Mouse (Mus musculus) liver, embryonic 12.5 days (tissue): Measurements from ENCODE around the gene Caml. TPM values are rescaled to one million over a fixed set of nuclear protein-coding genes. Genes with fewer than 3 reads are reported as not detected.
"Not testable (repeated sequence)": the region's sequence is repeated elsewhere in the genome, so short reads cannot be mapped to it uniquely, and the experiment has no call there.

Experiments used
- ATAC-seq: fragments of 200-750 bp; cut with Nextera tagmentation; 2 replicates; pipeline ENCODE4 v1.8.0; 2017; ENCODE audit warnings: moderate number of reproducible peaks, mild to moderate bottlenecking, moderate library complexity
- H3K27ac ChIP-seq: fragments of 300-500 bp; sonication (generic); 2 replicates; pipeline ENCODE4 v1.5.1; 2016; ENCODE audit warnings: mild to moderate bottlenecking
- H3K27me3 ChIP-seq: fragments of 300-500 bp; sonication (generic); replicated peaks from 2 replicates; pipeline ENCODE4 v1.6.1; 2016; ENCODE audit warnings: mild to moderate bottlenecking, moderate library complexity
- H3K36me3 ChIP-seq: fragments of 300-500 bp; sonication (generic); 2 replicates; pipeline ENCODE4 v1.6.1; 2016; ENCODE audit warnings: mild to moderate bottlenecking, moderate library complexity
- H3K4me1 ChIP-seq: fragments of 300-500 bp; sonication (generic); 2 replicates; pipeline ENCODE4 v1.6.1; 2016
- H3K4me2 ChIP-seq: fragments of 300-500 bp; sonication (generic); 2 replicates; pipeline ENCODE4 v1.6.1; 2016; ENCODE audit warnings: mild to moderate bottlenecking, moderate library complexity
- H3K4me3 ChIP-seq: fragments of 300-500 bp; sonication (generic); 2 replicates; pipeline ENCODE4 v1.5.1; 2016; ENCODE audit warnings: mild to moderate bottlenecking, moderate library complexity
- H3K9ac ChIP-seq: fragments of 300-500 bp; sonication (generic); 2 replicates; pipeline ENCODE4 v1.6.1; 2016; ENCODE audit warnings: mild to moderate bottlenecking, moderate library complexity
- H3K9me3 ChIP-seq: fragments of 300-500 bp; sonication (generic); replicated peaks from 2 replicates; pipeline ENCODE4 v1.6.1; 2016; ENCODE audit warnings: mild to moderate bottlenecking, moderate library complexity
- WGBS: fragments of 180-500 bp; shearing (Covaris S2); methylation state at CpG from one replicate; pipeline ENCODE4 v1.1.7; 2016; ENCODE audit not compliant: insufficient replicate concordance; 5-methylcytosine and 5-hydroxymethylcytosine counted together
- polyA plus RNA-seq: library from polyadenylated mRNA; unstranded; fragments of >200 nt; fragmentation: Nextera tagmentation; extraction: Ambion mirVana; gene quantifications from 2 replicates; pipeline ENCODE4 v1.2.1, GENCODE M21; 2016

Gene Caml
- 19.1 and 20.9 TPM in 2 replicates for polyA plus RNA-seq

DNA sequence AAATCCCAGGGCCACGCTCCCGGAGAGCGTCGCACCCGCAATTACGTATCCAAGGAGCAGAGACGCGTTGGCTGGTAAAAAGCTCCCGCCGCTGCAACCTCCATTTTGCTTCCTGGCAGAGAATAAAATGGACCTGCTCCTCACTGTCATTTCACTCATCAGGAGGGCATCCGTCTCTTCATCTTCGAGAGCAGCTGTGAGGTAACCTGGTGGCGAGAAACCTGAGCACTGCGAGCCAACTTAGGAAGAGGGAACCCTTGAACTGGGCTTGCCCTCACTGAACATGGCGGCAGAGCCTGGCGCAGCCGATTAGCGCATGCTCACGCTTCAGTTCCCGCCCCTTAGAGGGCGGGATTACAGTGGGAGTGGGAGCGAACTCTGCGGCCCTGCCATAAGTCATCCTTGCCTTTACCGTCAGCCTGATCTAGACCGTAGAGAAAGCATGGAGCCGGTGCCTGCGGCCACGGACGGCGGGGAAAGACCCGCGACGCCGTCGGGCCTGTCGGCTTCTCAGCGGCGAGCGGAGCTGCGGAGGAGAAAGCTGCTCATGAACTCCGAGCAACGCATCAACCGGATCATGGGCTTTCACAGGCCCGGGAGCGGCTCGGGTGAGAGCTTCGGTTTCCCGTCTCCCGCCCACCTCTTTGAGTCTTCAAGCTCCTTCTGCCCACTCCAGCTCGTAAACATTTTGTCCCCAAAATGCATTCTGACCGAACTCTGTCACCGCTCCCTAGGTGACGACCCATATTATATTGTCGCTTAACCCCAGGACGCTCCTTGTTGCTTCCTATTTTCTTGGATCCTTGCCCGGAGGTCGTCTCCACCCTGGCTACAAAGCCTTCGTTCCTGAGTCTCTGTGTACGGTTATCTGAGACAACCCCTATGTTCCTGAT, at the start of gene Caml:
Caml (plus strand) TSS at position 357 of the 893 bp plus-strand sequence.
- peak; percentile 99 for ATAC-seq
- Histone ChIP-seq H3K9ac (peak within 1 kb of the TSS; percentile 85), H3K4me3 (peak within 1 kb of the TSS; percentile 86), H3K27ac (peak within 1 kb of the TSS; percentile 85), H3K36me3 (peaks cover 32% of the 10 kb centered on the region), H3K27me3 (no peaks in the 10 kb centered on the region), H3K4me1 (peaks cover 32% of the 10 kb centered on the region), H3K9me3 (no peaks in the 10 kb centered on the region), H3K4me2 (peak within 1 kb of the TSS; percentile 78)
- WGBS, result under 1% methylated on average over 59 of the region's 59 CpGs

- no peaks in the 10 kb centered on the region for H3K9me3 ChIP-seq
- H3K4me1 ChIP-seq, result peaks cover 30% of the 10 kb centered on the region
- H3K27me3 ChIP-seq, result no peaks in the 10 kb centered on the region
- 78% methylated on average over 2 of the region's 2 CpGs for WGBS
- H3K4me3 ChIP-seq, result no peak within 1 kb of the TSS
- no peak within 1 kb of the TSS for H3K27ac ChIP-seq
- no peak within 1 kb of the TSS for H3K9ac ChIP-seq
- no peak for ATAC-seq
- no peak within 1 kb of the TSS for H3K4me2 ChIP-seq
- peaks cover 9% of the 10 kb centered on the region for H3K36me3 ChIP-seq
Measured at GRCm38 (mm10) chr13:55573432-55573831, 49.4 kb upstream of the Caml start, which contains the start of gene Tmed9. Gene Tmed9, plus strand, starts transcription at chr13:55573732.

GRCm38 (mm10) chr13:55574321-55574720, 48.5 kb upstream of the Caml start:
- Histone ChIP-seq H3K4me1 (peaks cover 24% of the 10 kb centered on the region), H3K9ac (no peak overlapping the region), H3K4me2 (no peak overlapping the region), H3K4me3 (no peak overlapping the region), H3K36me3 (peaks cover 2% of the 10 kb centered on the region; the same call in 1 of the 2 replicates), H3K27me3 (no peaks in the 10 kb centered on the region), H3K27ac (no peak overlapping the region), H3K9me3 (no peaks in the 10 kb centered on the region)
- WGBS, result 62% methylated on average over 5 of the region's 5 CpGs
- no peak for ATAC-seq

- no peak overlapping the region for H3K27ac ChIP-seq
- H3K36me3 ChIP-seq, result no peaks in the 10 kb centered on the region
- WGBS, result 50% methylated on average over 5 of the region's 5 CpGs
- no peaks in the 10 kb centered on the region for H3K27me3 ChIP-seq
- ATAC-seq, result no peak
- H3K9ac ChIP-seq, result no peak overlapping the region
- H3K4me2 ChIP-seq, result no peak overlapping the region
- H3K4me1 ChIP-seq, result peaks cover 14% of the 10 kb centered on the region
- no peak overlapping the region for H3K4me3 ChIP-seq
- H3K9me3 ChIP-seq, result no peaks in the 10 kb centered on the region
Measured at GRCm38 (mm10) chr13:55575932-55576331, 46.9 kb upstream of the Caml start.

DNA sequence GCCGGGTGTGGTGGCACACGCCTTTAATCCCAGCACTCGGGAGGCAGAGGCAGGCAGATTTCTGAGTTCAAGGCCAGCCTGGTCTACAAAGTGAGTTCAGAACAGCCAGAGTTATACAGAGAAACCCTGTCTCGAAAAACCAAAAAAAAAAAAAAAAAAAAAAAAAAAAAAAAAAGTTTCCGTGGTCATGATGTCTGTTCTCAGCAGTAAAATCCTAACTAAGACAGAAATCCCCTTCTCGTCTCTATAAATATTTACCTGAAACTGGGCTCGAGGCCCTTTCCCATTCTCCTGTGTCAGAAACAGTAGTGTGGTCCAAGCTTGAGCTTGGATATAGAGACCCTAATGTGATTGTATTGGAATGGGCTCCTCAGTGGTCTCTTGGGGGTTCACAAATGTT, 45.9 kb upstream of the Caml start:
- ATAC-seq, H3K9ac ChIP-seq, H3K27me3 ChIP-seq, H3K4me2 ChIP-seq, H3K4me3 ChIP-seq, H3K9me3 ChIP-seq, H3K36me3 ChIP-seq, H3K4me1 ChIP-seq, H3K27ac ChIP-seq: not testable (repeated sequence)
- 68% methylated on average over 7 of the region's 7 CpGs for WGBS

DNA sequence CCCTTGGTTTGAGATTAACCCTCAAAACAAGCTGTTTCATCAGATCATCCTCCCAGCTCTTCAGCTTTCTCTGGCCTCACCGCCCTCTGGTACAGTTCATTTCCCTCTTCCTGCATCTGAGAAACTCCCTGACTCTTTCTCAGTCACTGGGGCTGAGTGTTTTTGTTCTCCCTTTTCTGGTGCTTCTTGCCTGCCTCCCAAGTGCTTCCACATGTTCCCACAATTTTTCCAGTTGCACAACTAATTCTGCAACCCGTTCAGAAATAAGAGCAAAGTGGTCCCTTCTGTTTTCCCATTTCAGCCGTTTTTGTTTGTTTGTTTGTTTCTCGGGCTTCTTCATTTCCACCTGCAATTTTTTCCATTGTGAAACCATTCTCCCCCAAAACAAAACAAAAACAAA, 44.7 kb upstream of the Caml start:
- WGBS, result 62% methylated on average over 4 of the region's 4 CpGs
- H3K27ac ChIP-seq, result no peak overlapping the region
- no peak overlapping the region for H3K9ac ChIP-seq
- H3K4me2 ChIP-seq, result no peak overlapping the region
- no peak for ATAC-seq
- no peaks in the 10 kb centered on the region for H3K36me3 ChIP-seq
- H3K27me3 ChIP-seq, result 0 out of 2 replicates have a peak, but pooled peaks cover 2% of the 10 kb centered on the region
- H3K4me3 ChIP-seq, result no peak overlapping the region
- H3K9me3 ChIP-seq, result no peaks in the 10 kb centered on the region
- no peaks in the 10 kb centered on the region for H3K4me1 ChIP-seq

DNA sequence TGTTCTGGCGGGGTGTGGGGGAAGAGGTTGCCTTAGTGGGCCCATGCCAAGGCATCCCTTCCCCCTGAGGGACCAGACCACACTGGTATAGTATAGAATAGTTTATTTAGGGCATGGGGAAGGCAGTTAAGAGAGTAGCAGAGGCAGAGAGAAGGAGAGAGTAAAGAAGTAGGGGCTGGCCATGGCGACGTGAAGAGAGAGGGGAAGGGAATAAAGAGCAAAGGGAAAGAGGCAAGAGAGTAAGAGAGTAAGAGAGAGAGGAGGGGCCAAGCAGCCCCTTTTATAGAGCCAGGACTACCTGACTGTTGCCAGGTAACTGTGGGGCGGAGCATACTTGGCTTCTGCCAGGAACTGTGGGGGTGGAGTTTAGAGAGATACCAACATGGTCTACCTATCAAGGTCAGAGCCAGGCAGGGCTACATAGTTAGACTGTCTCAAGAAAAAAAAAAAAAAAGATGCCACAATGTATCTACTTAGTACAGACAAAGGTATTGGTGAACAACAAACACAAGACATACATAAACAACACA, 30.8 kb upstream of the Caml start:
- Histone ChIP-seq H3K4me3 (no peak overlapping the region), H3K27ac (no peak overlapping the region), H3K4me2 (peak overlapping the region; percentile 79), H3K36me3 (peaks cover 32% of the 10 kb centered on the region), H3K9me3 (no peaks in the 10 kb centered on the region), H3K4me1 (peaks cover 24% of the 10 kb centered on the region), H3K27me3 (peaks cover 9% of the 10 kb centered on the region; the same call in 1 of the 2 replicates), H3K9ac (no peak overlapping the region)
- ATAC-seq, result peak; percentile 23; the same call in 1 of the 2 replicates
- WGBS, result 71% methylated on average over 4 of the region's 4 CpGs

DNA sequence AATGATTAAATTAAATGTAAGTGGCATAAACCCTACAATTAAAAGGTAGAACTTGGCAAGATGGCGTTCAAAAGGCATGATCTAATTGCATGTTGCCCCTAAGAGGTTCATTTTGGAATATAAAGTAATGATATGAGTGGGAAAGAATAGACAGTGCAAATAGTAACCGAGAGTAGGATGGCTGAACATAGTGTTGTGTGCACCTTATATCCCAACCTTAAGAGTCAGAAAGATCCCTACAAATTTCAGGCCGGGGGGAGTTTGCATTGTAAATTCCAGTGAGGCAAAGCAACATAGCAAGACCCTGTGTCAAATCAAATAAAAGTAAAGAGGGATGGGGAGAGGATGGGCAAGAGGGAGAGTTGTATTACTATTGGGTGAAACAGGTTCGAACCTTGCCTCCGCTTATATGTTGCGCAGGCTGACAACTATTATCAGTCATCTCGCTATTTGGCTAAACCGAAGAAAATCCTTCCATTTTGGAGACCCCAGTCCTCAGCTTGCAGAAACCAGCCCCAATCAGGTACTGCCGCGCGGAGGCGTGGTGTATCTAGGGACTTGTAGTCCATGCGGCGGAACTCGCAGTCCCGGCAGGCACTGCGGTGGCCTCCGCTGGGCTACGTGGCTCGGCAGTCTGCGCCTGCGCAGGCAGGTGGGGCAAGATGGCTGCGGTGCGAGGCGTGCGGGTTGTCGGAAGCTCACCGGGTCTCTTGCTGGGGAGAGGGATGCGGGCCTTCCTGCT, 30.1 kb upstream of the Caml start:
- Histone ChIP-seq H3K27me3 (peaks cover 9% of the 10 kb centered on the region; the same call in 1 of the 2 replicates), H3K27ac (peak overlapping the region; percentile 70), H3K4me2 (peak overlapping the region; percentile 79), H3K36me3 (peaks cover 39% of the 10 kb centered on the region), H3K9ac (peak overlapping the region; percentile 94), H3K4me3 (peak overlapping the region; percentile 95), H3K9me3 (no peaks in the 10 kb centered on the region), H3K4me1 (peaks cover 24% of the 10 kb centered on the region)
- WGBS, result 4% methylated on average over 29 of the region's 29 CpGs
- peak; percentile 96 for ATAC-seq

- WGBS, result under 1% methylated on average over 31 of the region's 31 CpGs
- Histone ChIP-seq H3K27me3 (peaks cover 6% of the 10 kb centered on the region; the same call in 1 of the 2 replicates), H3K4me3 (peak overlapping the region; percentile 95), H3K36me3 (peaks cover 45% of the 10 kb centered on the region), H3K4me2 (peak overlapping the region; percentile 79), H3K9me3 (no peaks in the 10 kb centered on the region), H3K4me1 (peaks cover 24% of the 10 kb centered on the region), H3K27ac (peak overlapping the region; percentile 70), H3K9ac (peak overlapping the region; percentile 94)
- ATAC-seq, result peak; percentile 48
Measured at GRCm38 (mm10) chr13:55593254-55593747, 29.5 kb upstream of the Caml start.

GRCm38 (mm10) chr13:55595375-55595774, 27.4 kb upstream of the Caml start:
- Histone ChIP-seq H3K4me1 (peaks cover 39% of the 10 kb centered on the region), H3K36me3 (peaks cover 47% of the 10 kb centered on the region), H3K27ac (no peak overlapping the region), H3K4me2 (no peak overlapping the region), H3K9ac (no peak overlapping the region), H3K27me3 (no peaks in the 10 kb centered on the region), H3K9me3 (no peaks in the 10 kb centered on the region), H3K4me3 (no peak overlapping the region)
- 90% methylated on average over 12 of the region's 12 CpGs for WGBS
- no peak for ATAC-seq

- no peak overlapping the region for H3K9ac ChIP-seq
- H3K4me1 ChIP-seq, result peaks cover 46% of the 10 kb centered on the region
- WGBS, result 93% methylated on average over 12 of the region's 12 CpGs
Measured at GRCm38 (mm10) chr13:55596802-55597201, 26.0 kb upstream of the Caml start.

More at GRCm38 (mm10) chr13:55596802-55597201, 26.0 kb upstream of the Caml start:
- Histone ChIP-seq H3K36me3 (peaks cover 47% of the 10 kb centered on the region), H3K27ac (no peak overlapping the region), H3K4me2 (no peak overlapping the region), H3K4me3 (no peak overlapping the region), H3K27me3 (no peaks in the 10 kb centered on the region), H3K9me3 (no peaks in the 10 kb centered on the region)
- ATAC-seq, result no peak
